Comparison of ENCODE assay signal across 8 mouse cellular contexts in genomic region chr9:65786885-65787787, GRCm38 (mm10). TPM values are rescaled to one million over a fixed set of nuclear protein-coding genes. Genes with fewer than 3 reads are reported as not detected.
DNase-seq lines count a peak whose midpoint lies in the region; ATAC-seq and TF ChIP-seq lines count a peak whose summit lies in the region.

No protein-coding gene starts in this region.

- peak overlapping the region; percentile 89 for H3K27ac ChIP-seq in hindbrain, embryonic 13.5 days
- peak overlapping the region; percentile 57 for H3K27ac ChIP-seq in liver, embryonic 14.5 days
- H3K27ac ChIP-seq in neural tube, embryonic 15.5 days (replicated peaks): peak overlapping the region; percentile 82
- H3K27ac ChIP-seq in left cerebral cortex, adult 2 months: no peak overlapping the region

- peak; percentile 91 for DNase-seq in 416B (ENCODE audit: low read depth)
- peak; percentile 60 to 83 for DNase-seq in adrenal gland, adult (ENCODE audit: inconsistent age in 2 of 2, low spot score in 1 of 2)
- peak; percentile 43 to 52 (median 50) for DNase-seq in liver, embryonic 14.5 days (ENCODE audit: low read depth in 3 of 3, low spot score in 3 of 3)
- DNase-seq in left cerebral cortex, adult 2 months (ENCODE audit: extremely low spot score in 1 of 2, low spot score in 2 of 2): no peak
- no peak for DNase-seq in gastrocnemius, postnatal 4 days (ENCODE audit: low spot score in 2 of 2)

- no peak overlapping the region; the same call in 1 of the 2 replicates for H3K4me3 ChIP-seq in hindbrain, embryonic 13.5 days
- no peak overlapping the region for H3K4me3 ChIP-seq in liver, embryonic 14.5 days (ENCODE audit: insufficient read depth in 1 of 2, low read depth in 2 of 2, low read length in 2 of 2)
- H3K4me3 ChIP-seq in neural tube, embryonic 15.5 days (replicated peaks): no peak overlapping the region
- no peak overlapping the region for H3K4me3 ChIP-seq in left cerebral cortex, adult 2 months

- H3K9ac ChIP-seq in hindbrain, embryonic 13.5 days: peak overlapping the region; percentile 53; the same call in 1 of the 2 replicates
- H3K9ac ChIP-seq in liver, embryonic 14.5 days (replicated peaks): no peak overlapping the region
- H3K9ac ChIP-seq in neural tube, embryonic 15.5 days (replicated peaks): peak overlapping the region; percentile 30; the same call in 1 of the 2 replicates

- H3K4me1 ChIP-seq in hindbrain, embryonic 13.5 days (replicated peaks): peaks cover 75% of the 10 kb centered on the region
- peaks cover 30 to 43% of the 10 kb centered on the region in 2 experiments for H3K4me1 ChIP-seq in liver, embryonic 14.5 days (replicated peaks; ENCODE audit: control insufficient read depth in 2 of 2, insufficient read depth in 2 of 2, low read length in 1 of 2)
- H3K4me1 ChIP-seq in neural tube, embryonic 15.5 days: peaks cover 55% of the 10 kb centered on the region

- H3K27me3 ChIP-seq in hindbrain, embryonic 13.5 days: no peaks in the 10 kb centered on the region
- no peaks in the 10 kb centered on the region for H3K27me3 ChIP-seq in liver, embryonic 14.5 days (ENCODE audit: control insufficient read depth, insufficient read depth, low read length)
- H3K27me3 ChIP-seq in neural tube, embryonic 15.5 days (replicated peaks): no peaks in the 10 kb centered on the region

- peak overlapping the region; percentile 30 for H3K4me2 ChIP-seq in hindbrain, embryonic 13.5 days
- H3K4me2 ChIP-seq in liver, embryonic 14.5 days (ENCODE audit: low read depth): peak overlapping the region; percentile 25
- peak overlapping the region; percentile 32 for H3K4me2 ChIP-seq in neural tube, embryonic 15.5 days

- intact Hi-C loops in left cerebral cortex, adult 2 months (cut with DNase I): no loop called here

- WGBS in hindbrain, embryonic 13.5 days: 39% methylated on average over 8 of the region's 8 CpGs
- WGBS in liver, embryonic 14.5 days (ENCODE audit: insufficient replicate concordance): 29% methylated on average over 8 of the region's 8 CpGs
- 28% methylated on average over 8 of the region's 8 CpGs for whole genome bisulfite sequencing in neural tube, embryonic 15.5 days

- H3K36me3 ChIP-seq in hindbrain, embryonic 13.5 days: no peaks in the 10 kb centered on the region
- H3K36me3 ChIP-seq in liver, embryonic 14.5 days (replicated peaks; ENCODE audit: control insufficient read depth, insufficient read depth, low read depth): no peaks in the 10 kb centered on the region
- H3K36me3 ChIP-seq in neural tube, embryonic 15.5 days: no peaks in the 10 kb centered on the region

- no peak for TF ChIP-seq CTCF in liver, embryonic 14.5 days (IDR thresholded peaks at IDR 0.05; ENCODE audit: low read depth)
- no peak for TF ChIP-seq CTCF in left cerebral cortex, adult 2 months (IDR thresholded peaks at IDR 0.05)

- ATAC-seq in erythroblast, adult 5-6 weeks (replicated peaks; ENCODE audit: low FRiP score, poor library complexity, severe bottlenecking): peak; percentile 55
- peak; percentile 78 for ATAC-seq in hindbrain, embryonic 13.5 days (ENCODE audit: low FRiP score)
- peak; percentile 78 for ATAC-seq in liver, embryonic 14.5 days (ENCODE audit: insufficient read depth)
- peak; percentile 84 for ATAC-seq in neural tube, embryonic 15.5 days (ENCODE audit: low FRiP score)

- TF ChIP-seq EP300 in liver, embryonic 14.5 days (IDR thresholded peaks at IDR 0.05; ENCODE audit: low read depth): peak; percentile 32; the same call in 1 of the 2 replicates

- H3K9me3 ChIP-seq in hindbrain, embryonic 13.5 days: no peaks in the 10 kb centered on the region
- H3K9me3 ChIP-seq in liver, embryonic 14.5 days (ENCODE audit: control insufficient read depth, low read length): no peaks in the 10 kb centered on the region
- no peaks in the 10 kb centered on the region for H3K9me3 ChIP-seq in neural tube, embryonic 15.5 days (replicated peaks)

RNA-seq across cellular contexts. Expression of gene Zfp609, which starts 40.2 kb away (rescaled TPM):
- 4.0 and 7.3 TPM in 2 replicates for total RNA-seq in erythroblast, adult 5-6 weeks (2015; ENCODE audit: low replicate concordance)
- 1.1 and 2.5 TPM in 2 replicates for total RNA-seq in erythroblast, adult 5-6 weeks (2017; ENCODE audit: low replicate concordance)
- polyA plus RNA-seq in hindbrain, embryonic 13.5 days (2015; fragmentation: Nextera tagmentation; extraction: Ambion mirVana): 9.3 and 9.7 TPM in 2 replicates
- 2.4 and 2.7 TPM in 2 replicates for polyA plus RNA-seq in liver, embryonic 14.5 days (2012; rRNA removed)
- polyA plus RNA-seq in liver, embryonic 14.5 days (2014; fragmentation: Nextera tagmentation; extraction: Ambion mirVana): 1.1 and 1.2 TPM in 2 replicates
- 6.8 and 7.1 TPM in 2 replicates for polyA plus RNA-seq in neural tube, embryonic 15.5 days (2015; fragmentation: Nextera tagmentation; extraction: Ambion mirVana)
- total RNA-seq in left cerebral cortex, adult 2 months (2021): 10 to 100 TPM; 48.5 to 49.1 TPM
- total RNA-seq in gastrocnemius, postnatal 4 days (2021): 10 to 100 TPM; 34.1 to 39.0 TPM

Comparison
In these comparisons a context has a peak if more than half of its experiments do, and no peak if none do; other contexts are left out.
1. DNase-seq: peak in 416B (single experiment), adrenal gland, adult (2 of 2) and liver, embryonic 14.5 days (3 of 3); none in left cerebral cortex, adult 2 months (0 of 2) and gastrocnemius, postnatal 4 days (0 of 2).
2. RNA of gene Zfp609, which starts 40.2 kb away (total RNA-seq): 48.5 to 49.1 TPM in left cerebral cortex, adult 2 months and 34.1 to 39.0 TPM in gastrocnemius, postnatal 4 days; 1.1 to 7.3 TPM in erythroblast, adult 5-6 weeks; every median in the first group is over 4 times any median in the second.
3. Peak in every context shown above with its lines, with median percentiles within 50 percentile points of each other: ATAC-seq and H3K4me2 ChIP-seq.